Mouse (Mus musculus) forebrain, embryonic 15.5 days (tissue): ENCODE results near the gene Gm21860. TPM values are rescaled to one million over a fixed set of nuclear protein-coding genes. Genes with fewer than 3 reads are reported as not detected.
"Not testable (repeated sequence)": the region's sequence is repeated elsewhere in the genome, so short reads cannot be mapped to it uniquely, and the experiment has no call there.

ENCODE experiments used
- ATAC-seq: fragments of 200-750 bp; cut with Nextera tagmentation; replicated peaks from 2 replicates; pipeline ENCODE4 v1.8.0; 2017; ENCODE audit warnings: mild to moderate bottlenecking, moderate TSS enrichment, moderate library complexity
- H3K27ac ChIP-seq: fragments of 300-500 bp; sonication (generic); replicated peaks from 2 replicates; pipeline ENCODE4 v1.5.1; 2015; ENCODE audit warnings: mild to moderate bottlenecking, inconsistent platforms
- H3K27me3 ChIP-seq: fragments of 300-500 bp; sonication (generic); 2 replicates; pipeline ENCODE4 v1.6.1; 2015; ENCODE audit warnings: inconsistent platforms
- H3K36me3 ChIP-seq: fragments of 300-500 bp; sonication (generic); 2 replicates; pipeline ENCODE4 v1.6.1; 2015; ENCODE audit warnings: mild to moderate bottlenecking, inconsistent platforms
- H3K4me1 ChIP-seq: fragments of 300-500 bp; sonication (generic); 2 replicates; pipeline ENCODE4 v1.6.1; 2015; ENCODE audit warnings: inconsistent platforms
- H3K4me2 ChIP-seq: fragments of 300-500 bp; sonication (generic); replicated peaks from 2 replicates; pipeline ENCODE4 v1.6.1; 2015; ENCODE audit warnings: mild to moderate bottlenecking, inconsistent platforms
- H3K4me3 ChIP-seq: fragments of 300-500 bp; sonication (generic); 2 replicates; pipeline ENCODE4 v1.5.1; 2015; ENCODE audit warnings: mild to moderate bottlenecking, inconsistent platforms
- H3K9ac ChIP-seq: fragments of 300-500 bp; sonication (generic); replicated peaks from 2 replicates; pipeline ENCODE4 v1.6.1; 2015; ENCODE audit warnings: mild to moderate bottlenecking, inconsistent platforms
- H3K9me3 ChIP-seq: fragments of 300-500 bp; sonication (generic); 2 replicates; pipeline ENCODE4 v1.6.1; 2016; ENCODE audit warnings: inconsistent platforms
- WGBS: fragments of 180-500 bp; shearing (Covaris S2); methylation state at CpG from one replicate; pipeline ENCODE4 v1.1.7; 2015; ENCODE audit warnings: mixed read lengths; 5-methylcytosine and 5-hydroxymethylcytosine counted together
- polyA plus RNA-seq: library from polyadenylated mRNA; unstranded; fragments of >200 nt; fragmentation: Nextera tagmentation; extraction: Ambion mirVana; gene quantifications from 2 replicates; pipeline ENCODE4 v1.2.1, GENCODE M21; 2015

Gm21860 gene
- polyA plus RNA-seq, 1 experiment from 2014 or later, result not detected

DNA sequence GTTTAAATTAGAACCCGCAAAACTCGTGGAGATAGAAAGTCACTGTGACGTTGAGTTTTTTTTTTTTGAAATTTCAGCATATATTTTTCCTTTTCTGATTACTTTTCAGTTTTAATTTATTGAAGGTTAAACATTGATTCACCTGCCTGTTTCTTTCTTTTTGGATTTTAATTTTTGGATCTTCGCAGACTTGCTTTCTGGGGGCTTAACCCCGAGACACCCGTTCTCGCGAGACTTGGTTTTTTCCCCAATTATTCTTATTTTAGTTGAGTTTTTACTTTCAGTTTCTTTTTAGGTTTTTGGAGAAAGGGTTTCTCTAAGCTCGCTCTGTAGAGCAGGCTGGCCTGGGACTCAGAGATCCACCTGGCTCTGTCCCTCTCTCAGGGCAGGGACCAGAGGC lies 36.6 kb downstream of the Gm21860 start:
- not testable (repeated sequence) for H3K36me3 ChIP-seq, H3K4me3 ChIP-seq, H3K9ac ChIP-seq, H3K4me2 ChIP-seq, H3K9me3 ChIP-seq, ATAC-seq, H3K27me3 ChIP-seq, H3K27ac ChIP-seq, H3K4me1 ChIP-seq
- WGBS, result 81% methylated on average over 9 of the region's 9 CpGs

GRCm38 (mm10) chrY:90717496-90717895 lies 37.1 kb downstream of the Gm21860 start:
- not testable (repeated sequence) for H3K9me3 ChIP-seq, H3K9ac ChIP-seq, H3K4me1 ChIP-seq, H3K4me2 ChIP-seq, H3K27me3 ChIP-seq, H3K27ac ChIP-seq, H3K4me3 ChIP-seq, ATAC-seq, H3K36me3 ChIP-seq
- WGBS, result 64% methylated on average over 7 of the region's 7 CpGs

Other genes with a start within 250 kb of the Gm21860 start
- not detected in 2 replicates for gene Gm47283, start 29.9 kb upstream of the Gm21860 start, polyA plus RNA-seq
- gene Gm21748, start 84.4 kb upstream of the Gm21860 start, polyA plus RNA-seq, result not detected in 2 replicates